Mouse (Mus musculus): ENCODE data around the gene Slc52a3. TPM values are rescaled to one million over a fixed set of nuclear protein-coding genes. Genes with fewer than 3 reads are reported as not detected.

The Slc52a3 gene
- polyA plus RNA-seq, 1 experiment from 2014 or later, result 0.64 TPM

DNA sequence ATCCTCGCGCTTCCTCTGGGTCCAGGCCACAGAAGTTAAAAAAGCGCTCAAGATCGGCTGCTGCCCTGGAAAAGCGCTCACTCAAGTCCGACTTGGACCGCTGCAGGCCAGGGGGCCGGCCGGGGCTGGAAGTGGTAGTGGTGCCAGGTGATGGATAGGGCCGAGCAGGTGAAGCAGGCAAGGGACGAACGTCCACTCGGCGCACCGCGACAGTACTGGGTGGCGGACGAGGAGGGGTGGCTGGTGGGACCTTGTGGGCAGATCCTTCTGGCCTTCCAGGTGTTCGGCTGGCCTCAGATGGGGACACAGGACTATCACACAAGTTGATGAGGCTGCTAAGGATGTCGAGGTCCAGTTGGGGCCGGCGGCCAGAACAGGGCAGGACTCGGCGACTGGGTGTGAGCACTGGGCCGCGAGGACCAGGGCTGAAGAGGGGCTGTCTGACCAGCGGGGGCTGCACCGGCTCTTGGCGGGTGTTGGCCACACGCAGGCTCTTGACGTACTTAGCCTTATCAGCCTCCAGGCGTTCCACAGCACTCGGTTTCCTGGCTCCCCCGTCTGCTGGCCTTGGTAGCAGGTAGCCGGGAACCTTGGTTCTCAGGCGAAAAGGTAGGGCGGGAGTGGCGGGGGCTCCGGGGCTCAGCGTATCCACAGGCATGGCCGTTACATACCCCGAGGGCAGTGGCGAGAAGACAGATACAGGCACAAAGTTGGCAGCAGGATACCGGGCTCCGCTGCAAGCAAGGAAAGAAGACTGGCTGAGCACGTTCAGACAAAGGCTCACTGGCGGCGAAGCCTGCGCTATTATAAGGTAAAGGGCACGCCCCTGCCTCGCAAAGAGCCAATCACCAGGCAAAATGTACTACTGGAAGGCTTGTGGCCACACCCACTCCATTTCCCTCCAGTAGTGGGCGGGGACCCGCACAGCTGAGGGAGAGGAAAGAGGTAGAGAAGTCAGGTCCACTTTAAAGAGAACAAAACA, 25.8 kb upstream of the Slc52a3 start:
- 45% methylated on average over 53 of the region's 53 CpGs for WGBS
- peak overlapping the region; percentile 89 for H3K9ac ChIP-seq (ENCODE audit: low read length)
- H3K9me3 ChIP-seq (ENCODE audit: control insufficient read depth, low read length), result no peaks in the 10 kb centered on the region
- peaks cover 77% of the 10 kb centered on the region for H3K4me1 ChIP-seq (ENCODE audit: control insufficient read depth, insufficient read depth, low read length)
- peaks cover 6% of the 10 kb centered on the region for H3K36me3 ChIP-seq (ENCODE audit: control insufficient read depth, insufficient read depth, low read length)
- no peaks in the 10 kb centered on the region for H3K27me3 ChIP-seq (ENCODE audit: control insufficient read depth, insufficient read depth, low read length)
- ATAC-seq (ENCODE audit: low FRiP score), result peak; percentile 79
- H3K4me2 ChIP-seq, result peak overlapping the region; percentile 72
- H3K27ac ChIP-seq (ENCODE audit: low read depth, low read length), result peak overlapping the region; percentile 81
- peak overlapping the region; percentile 43 for H3K4me3 ChIP-seq (ENCODE audit: low read depth, low read length)
- DNase-seq (ENCODE audit: low spot score, missing footprints), result peak; percentile 97

DNA sequence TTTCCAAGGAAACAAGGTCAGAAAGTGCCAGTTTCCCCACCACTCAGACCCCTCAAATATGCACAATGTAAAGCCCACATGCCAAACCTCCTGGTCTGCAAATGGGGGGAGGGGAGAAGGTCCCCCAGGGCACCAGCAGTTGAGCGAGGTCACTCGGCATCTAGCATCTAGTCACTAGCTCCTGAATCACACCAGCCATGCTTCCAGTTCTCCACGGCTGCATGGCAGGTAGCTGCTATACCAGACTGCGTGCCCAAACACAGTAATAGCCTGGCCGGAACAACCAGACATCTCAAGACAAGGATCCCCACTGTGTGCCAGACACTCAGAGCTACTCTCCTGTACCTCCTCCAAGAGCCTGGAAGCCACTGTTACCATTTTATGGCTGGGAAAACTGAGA, 24.6 kb upstream of the Slc52a3 start:
- DNase-seq (ENCODE audit: low spot score, missing footprints), result no peak
- Histone ChIP-seq H3K36me3 (ENCODE audit: control insufficient read depth, insufficient read depth, low read length) (peaks cover 6% of the 10 kb centered on the region), H3K27ac (ENCODE audit: low read depth, low read length) (no peak overlapping the region), H3K4me1 (ENCODE audit: control insufficient read depth, insufficient read depth, low read length) (peaks cover 75% of the 10 kb centered on the region), H3K4me3 (ENCODE audit: low read depth, low read length) (no peak overlapping the region), H3K27me3 (ENCODE audit: control insufficient read depth, insufficient read depth, low read length) (no peaks in the 10 kb centered on the region), H3K4me2 (peak overlapping the region; percentile 72; the same call in 1 of the 2 replicates), H3K9me3 (ENCODE audit: control insufficient read depth, low read length) (no peaks in the 10 kb centered on the region), H3K9ac (ENCODE audit: low read length) (peak overlapping the region; percentile 5; the same call in 1 of the 2 replicates)
- WGBS, result 85% methylated on average over 5 of the region's 5 CpGs
- ATAC-seq (ENCODE audit: low FRiP score), result no peak

DNA sequence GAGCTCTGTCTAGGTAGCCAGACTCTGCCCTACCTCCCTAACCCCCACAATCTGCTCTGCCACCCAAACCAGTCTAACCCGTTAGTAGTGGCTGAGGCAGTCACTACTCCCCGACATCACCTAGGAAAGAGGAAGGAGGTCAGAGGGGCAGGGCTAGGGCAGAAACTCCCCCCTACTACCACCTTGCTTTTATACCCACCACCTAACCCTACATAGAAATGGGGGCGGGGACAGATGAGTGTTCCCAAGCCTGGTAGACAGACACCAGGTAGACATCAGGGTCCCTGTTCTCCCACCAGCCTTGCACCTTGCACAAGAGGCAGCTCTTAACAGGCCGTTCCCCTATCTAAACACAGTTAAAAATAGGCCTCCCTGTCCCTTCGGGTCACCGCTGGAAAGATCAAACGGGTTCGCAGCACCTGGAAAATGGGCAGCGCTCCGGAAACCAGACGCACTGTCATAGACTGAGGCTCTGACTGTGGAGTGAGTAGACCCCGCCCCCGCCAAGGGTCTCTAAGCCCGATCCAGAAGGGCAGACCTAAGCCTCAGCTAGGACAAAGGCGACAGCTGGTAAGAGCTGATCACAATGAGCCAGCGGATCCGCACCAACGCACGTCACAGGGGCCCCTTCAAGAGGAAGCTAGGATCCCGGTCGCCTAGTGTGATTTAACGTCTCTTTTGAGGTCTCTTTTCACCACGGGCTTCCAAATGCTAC, 23.3 kb upstream of the Slc52a3 start:
- peaks cover 6% of the 10 kb centered on the region for H3K36me3 ChIP-seq (ENCODE audit: control insufficient read depth, insufficient read depth, low read length)
- peaks cover 73% of the 10 kb centered on the region for H3K4me1 ChIP-seq (ENCODE audit: control insufficient read depth, insufficient read depth, low read length)

GRCm38 (mm10) chr2:151973595-151974562, 22.4 kb upstream of the Slc52a3 start:
- DNase-seq (ENCODE audit: low spot score, missing footprints) (peak; percentile 88), ATAC-seq (ENCODE audit: low FRiP score) (peak; percentile 28)
- Histone ChIP-seq H3K9ac (ENCODE audit: low read length) (peak overlapping the region; percentile 65), H3K4me3 (ENCODE audit: low read depth, low read length) (peak overlapping the region; percentile 36), H3K36me3 (ENCODE audit: control insufficient read depth, insufficient read depth, low read length) (peaks cover 6% of the 10 kb centered on the region), H3K4me1 (ENCODE audit: control insufficient read depth, insufficient read depth, low read length) (peaks cover 73% of the 10 kb centered on the region), H3K4me2 (peak overlapping the region; percentile 60), H3K27me3 (ENCODE audit: control insufficient read depth, insufficient read depth, low read length) (no peaks in the 10 kb centered on the region), H3K27ac (ENCODE audit: low read depth, low read length) (peak overlapping the region; percentile 93), H3K9me3 (ENCODE audit: control insufficient read depth, low read length) (no peaks in the 10 kb centered on the region)
- 2% methylated on average over 36 of the region's 36 CpGs for WGBS

More for the DNA sequence above, 23.3 kb upstream of the Slc52a3 start:
- H3K9me3 ChIP-seq (ENCODE audit: control insufficient read depth, low read length), result no peaks in the 10 kb centered on the region
- no peaks in the 10 kb centered on the region for H3K27me3 ChIP-seq (ENCODE audit: control insufficient read depth, insufficient read depth, low read length)
- H3K9ac ChIP-seq (ENCODE audit: low read length), result peak overlapping the region; percentile 65
- peak overlapping the region; percentile 93 for H3K27ac ChIP-seq (ENCODE audit: low read depth, low read length)
- H3K4me2 ChIP-seq, result peak overlapping the region; percentile 60
- DNase-seq (ENCODE audit: low spot score, missing footprints) (peak; percentile 97), ATAC-seq (ENCODE audit: low FRiP score) (peak; percentile 87)
- peak overlapping the region; percentile 36 for H3K4me3 ChIP-seq (ENCODE audit: low read depth, low read length)
- 7% methylated on average over 23 of the region's 23 CpGs for WGBS

GRCm38 (mm10) chr2:151975295-151975694, 21.0 kb upstream of the Slc52a3 start:
- H3K4me3 ChIP-seq (ENCODE audit: low read depth, low read length), result no peak overlapping the region
- no peaks in the 10 kb centered on the region for H3K9me3 ChIP-seq (ENCODE audit: control insufficient read depth, low read length)
- no peak for DNase-seq (ENCODE audit: low spot score, missing footprints)
- no peak overlapping the region for H3K27ac ChIP-seq (ENCODE audit: low read depth, low read length)
- peaks cover 68% of the 10 kb centered on the region for H3K4me1 ChIP-seq (ENCODE audit: control insufficient read depth, insufficient read depth, low read length)
- WGBS, result 84% methylated on average over 5 of the region's 5 CpGs
- H3K4me2 ChIP-seq, result no peak overlapping the region
- no peak for ATAC-seq (ENCODE audit: low FRiP score)
- no peaks in the 10 kb centered on the region for H3K36me3 ChIP-seq (ENCODE audit: control insufficient read depth, insufficient read depth, low read length)
- no peaks in the 10 kb centered on the region for H3K27me3 ChIP-seq (ENCODE audit: control insufficient read depth, insufficient read depth, low read length)
- H3K9ac ChIP-seq (ENCODE audit: low read length), result no peak overlapping the region

DNA sequence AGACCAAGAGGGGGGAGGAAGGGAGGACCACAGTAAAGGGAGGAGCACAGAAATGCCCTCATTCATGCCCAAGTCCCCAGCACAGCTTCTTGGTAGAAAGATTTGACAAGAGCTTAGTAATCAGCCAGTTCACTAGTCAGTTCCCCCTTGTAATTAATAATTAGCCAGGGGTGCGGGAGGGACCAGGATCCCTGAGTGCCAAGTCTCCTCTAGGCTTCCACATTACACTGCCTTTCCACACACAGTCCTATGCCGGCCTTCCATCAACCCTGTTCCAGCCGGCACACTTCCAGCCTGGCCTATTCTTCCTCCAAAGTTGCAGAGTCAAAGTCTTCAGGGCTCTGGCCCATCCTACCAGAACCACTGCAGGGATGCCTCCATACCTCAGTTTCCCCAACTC, 20.2 kb upstream of the Slc52a3 start:
- H3K4me3 ChIP-seq (ENCODE audit: low read depth, low read length), result no peak overlapping the region
- H3K27me3 ChIP-seq (ENCODE audit: control insufficient read depth, insufficient read depth, low read length), result no peaks in the 10 kb centered on the region
- no peak for ATAC-seq (ENCODE audit: low FRiP score)
- H3K4me1 ChIP-seq (ENCODE audit: control insufficient read depth, insufficient read depth, low read length), result peaks cover 67% of the 10 kb centered on the region
- no peak for DNase-seq (ENCODE audit: low spot score, missing footprints)
- WGBS, result 89% methylated on average over 3 of the region's 3 CpGs
- H3K4me2 ChIP-seq, result no peak overlapping the region
- no peak overlapping the region for H3K9ac ChIP-seq (ENCODE audit: low read length)
- no peaks in the 10 kb centered on the region for H3K36me3 ChIP-seq (ENCODE audit: control insufficient read depth, insufficient read depth, low read length)
- no peaks in the 10 kb centered on the region for H3K9me3 ChIP-seq (ENCODE audit: control insufficient read depth, low read length)
- H3K27ac ChIP-seq (ENCODE audit: low read depth, low read length), result no peak overlapping the region

GRCm38 (mm10) chr2:151977689-151978440, 18.4 kb upstream of the Slc52a3 start:
- no peaks in the 10 kb centered on the region for H3K27me3 ChIP-seq (ENCODE audit: control insufficient read depth, insufficient read depth, low read length)
- H3K9ac ChIP-seq (ENCODE audit: low read length), result peak overlapping the region; percentile 36
- no peaks in the 10 kb centered on the region for H3K9me3 ChIP-seq (ENCODE audit: control insufficient read depth, low read length)
- 85% methylated on average over 4 of the region's 4 CpGs for WGBS
- no peak for DNase-seq (ENCODE audit: low spot score, missing footprints)
- H3K4me1 ChIP-seq (ENCODE audit: control insufficient read depth, insufficient read depth, low read length), result peaks cover 51% of the 10 kb centered on the region
- no peaks in the 10 kb centered on the region for H3K36me3 ChIP-seq (ENCODE audit: control insufficient read depth, insufficient read depth, low read length)
- no peak overlapping the region for H3K4me3 ChIP-seq (ENCODE audit: low read depth, low read length)
- ATAC-seq (ENCODE audit: low FRiP score), result no peak
- H3K27ac ChIP-seq (ENCODE audit: low read depth, low read length), result no peak overlapping the region; the same call in 1 of the 2 replicates
- H3K4me2 ChIP-seq, result no peak overlapping the region; the same call in 1 of the 2 replicates

- no peak overlapping the region; the same call in 1 of the 2 replicates for H3K27ac ChIP-seq (ENCODE audit: low read depth, low read length)
- H3K4me2 ChIP-seq, result peak overlapping the region; percentile 76
- H3K36me3 ChIP-seq (ENCODE audit: control insufficient read depth, insufficient read depth, low read length), result no peaks in the 10 kb centered on the region
- H3K9me3 ChIP-seq (ENCODE audit: control insufficient read depth, low read length), result no peaks in the 10 kb centered on the region
- H3K4me3 ChIP-seq (ENCODE audit: low read depth, low read length), result peak overlapping the region; percentile 65
- 76% methylated on average over 6 of the region's 6 CpGs for WGBS
- no peaks in the 10 kb centered on the region for H3K27me3 ChIP-seq (ENCODE audit: control insufficient read depth, insufficient read depth, low read length)
- peak overlapping the region; percentile 36 for H3K9ac ChIP-seq (ENCODE audit: low read length)
- ATAC-seq (ENCODE audit: low FRiP score), result no peak
- H3K4me1 ChIP-seq (ENCODE audit: control insufficient read depth, insufficient read depth, low read length), result peaks cover 46% of the 10 kb centered on the region
- no peak for DNase-seq (ENCODE audit: low spot score, missing footprints)
These were observed 17.8 kb upstream of the Slc52a3 start for GRCm38 (mm10) chr2:151978494-151978893.

Measured in midbrain, embryonic 11.5 days (tissue).